Mouse (Mus musculus) layer of hippocampus, postnatal 10 days (tissue): ENCODE measurements around the gene Tmem88. TPM values are rescaled to one million over a fixed set of nuclear protein-coding genes. Genes with fewer than 3 reads are reported as not detected.

Source experiments
- DNase-seq, 2 experiments: peaks; one replicate each; pipeline ENCODE4 v3.0.0; 2021; ENCODE audit warnings: low spot score in 2 of 2
- total RNA-seq, 2 experiments: library from RNA; stranded (reverse); gene quantifications; 2 replicates each; pipeline ENCODE4 v1.2.3; 2021

The Tmem88 gene
- total RNA-seq, 2 experiments from 2014 or later = 2.1 to 2.7 TPM

GRCm38 (mm10) chr11:69364376-69364775 is 33.7 kb downstream of the Tmem88 start:
- DNase-seq = no peak

- no peak for DNase-seq
Measured at GRCm38 (mm10) chr11:69362479-69362878, 35.6 kb downstream of the Tmem88 start.

- DNase-seq = no peak
Measured at GRCm38 (mm10) chr11:69362021-69362420, 36.0 kb downstream of the Tmem88 start.

GRCm38 (mm10) chr11:69357690-69358089 is 40.3 kb downstream of the Tmem88 start:
- no peak for DNase-seq

- DNase-seq = no peak
Measured at GRCm38 (mm10) chr11:69356544-69356943, 41.5 kb downstream of the Tmem88 start.

Other genes starting within 250 kb of the Tmem88 start
- under 1 TPM; 0.27 to 0.31 TPM for gene Alox12b, start 241.2 kb downstream of the Tmem88 start, total RNA-seq
- gene Alox8, start 200.4 kb downstream of the Tmem88 start, total RNA-seq = 1 to 10 TPM; 5.2 to 6.9 TPM
- under 1 TPM; 0.60 to 0.94 TPM for gene Gucy2e, start 161.2 kb downstream of the Tmem88 start, total RNA-seq
- gene Cntrob, start 74.5 kb downstream of the Tmem88 start, total RNA-seq = 10 to 100 TPM; 16.6 to 18.2 TPM
- 10 to 100 TPM; 74.5 to 83.6 TPM for gene Trappc1, start 74.3 kb downstream of the Tmem88 start, total RNA-seq
- gene Kcnab3, start 72.0 kb downstream of the Tmem88 start, total RNA-seq = 10 to 100 TPM; 12.3 to 14.7 TPM
- 10 to 100 TPM; 72.6 to 76.6 TPM for gene Rnf227, start 57.8 kb downstream of the Tmem88 start, total RNA-seq
- gene Chd3, start 28.8 kb downstream of the Tmem88 start, total RNA-seq = 100 to 1,000 TPM; 540 to 617 TPM
- gene Naa38, start 2.7 kb downstream of the Tmem88 start, total RNA-seq = 10 to 100 TPM; 84.1 to 95.1 TPM
- 10 to 100 TPM; 28.4 to 40.6 TPM for gene Cyb5d1, start 2.6 kb downstream of the Tmem88 start, total RNA-seq
- gene Kdm6b, start 15.4 kb upstream of the Tmem88 start, total RNA-seq = 10 to 100 TPM; 47.0 to 50.5 TPM
- 1 to 10 TPM; 8.0 to 8.6 TPM for gene Dnah2, start 150.9 kb upstream of the Tmem88 start, total RNA-seq
- 100 to 1,000 TPM; 203 to 217 TPM for gene Efnb3, start 162.0 kb upstream of the Tmem88 start, total RNA-seq
- 10 to 100 TPM in 1 of 2 experiments, 1 to 10 TPM in 1; 7.7 to 10.6 TPM for gene Wrap53, start 182.0 kb upstream of the Tmem88 start, total RNA-seq
- gene Trp53, start 182.1 kb upstream of the Tmem88 start, total RNA-seq = 10 to 100 TPM; 31.4 to 31.8 TPM
- gene Atp1b2, start 207.7 kb upstream of the Tmem88 start, total RNA-seq = 100 to 1,000 TPM; 456 to 463 TPM
- gene Shbg, start 219.7 kb upstream of the Tmem88 start, total RNA-seq = not detected
- gene Sat2, start 223.8 kb upstream of the Tmem88 start, total RNA-seq = 10 to 100 TPM; 15.0 to 17.1 TPM
- 100 to 1,000 TPM in 1 of 2 experiments, 10 to 100 TPM in 1; 99.2 to 103 TPM for gene Fxr2, start 234.8 kb upstream of the Tmem88 start, total RNA-seq